Mouse (Mus musculus) layer of hippocampus, postnatal 36 days (tissue): Measurements from ENCODE around the gene Anapc13. TPM values are rescaled to one million over a fixed set of nuclear protein-coding genes. Genes with fewer than 3 reads are reported as not detected.

Source experiments
- DNase-seq, 2 experiments: peaks; one replicate each; pipeline ENCODE4 v3.0.0; 2022
- total RNA-seq, 2 experiments: library from RNA; stranded (reverse); gene quantifications; 2 replicates each; pipeline ENCODE4 v1.2.3; 2021

Gene Anapc13
- 100 to 1,000 TPM; 100 to 111 TPM for total RNA-seq

GRCm38 (mm10) chr9:102625983-102626838, at the start of gene Anapc13, which contains the start of gene Cep63:
TSS of gene Anapc13 (plus strand) at chr9:102626296.
TSS of gene Cep63 (minus strand) at chr9:102626534.
- DNase-seq = peak; percentile 98 to 99

- DNase-seq = no peak
These were observed 48.6 kb upstream of the Anapc13 start for GRCm38 (mm10) chr9:102577480-102577879.

GRCm38 (mm10) chr9:102581921-102582469, 44.1 kb upstream of the Anapc13 start:
- DNase-seq = no peak

- DNase-seq = no peak
These were observed 38.7 kb upstream of the Anapc13 start for GRCm38 (mm10) chr9:102587347-102587746.

- no peak for DNase-seq
These were observed 31.3 kb upstream of the Anapc13 start for GRCm38 (mm10) chr9:102594667-102595393.

- DNase-seq = no peak
These were observed 30.2 kb upstream of the Anapc13 start for GRCm38 (mm10) chr9:102595662-102596436.

GRCm38 (mm10) chr9:102601187-102601586, 24.9 kb upstream of the Anapc13 start:
- no peak for DNase-seq

GRCm38 (mm10) chr9:102601666-102602065, 24.4 kb upstream of the Anapc13 start:
- DNase-seq = no peak

- DNase-seq = no peak
These were observed 20.9 kb upstream of the Anapc13 start for GRCm38 (mm10) chr9:102605162-102605561.

GRCm38 (mm10) chr9:102607471-102607870, 18.6 kb upstream of the Anapc13 start:
- no peak for DNase-seq

GRCm38 (mm10) chr9:102609221-102609620, 16.9 kb upstream of the Anapc13 start:
- DNase-seq = no peak

- DNase-seq = no peak
These were observed 11.0 kb upstream of the Anapc13 start for GRCm38 (mm10) chr9:102615071-102615470.

GRCm38 (mm10) chr9:102616267-102616666, 9.8 kb upstream of the Anapc13 start:
- no peak for DNase-seq

GRCm38 (mm10) chr9:102621385-102621784, 4.7 kb upstream of the Anapc13 start:
- no peak for DNase-seq

- DNase-seq = no peak
These were observed 3.8 kb upstream of the Anapc13 start for GRCm38 (mm10) chr9:102622192-102622857.

- DNase-seq = no peak
These were observed 3.2 kb upstream of the Anapc13 start for GRCm38 (mm10) chr9:102622876-102623275.

- DNase-seq = no peak
These were observed 2.5 kb upstream of the Anapc13 start for GRCm38 (mm10) chr9:102623581-102623980.

GRCm38 (mm10) chr9:102625401-102625982, 604 bp upstream of the Anapc13 start:
- DNase-seq = no peak

GRCm38 (mm10) chr9:102626839-102627225, 736 bp downstream of the Anapc13 start:
- no peak for DNase-seq

- no peak for DNase-seq
These were observed 1.3 kb downstream of the Anapc13 start for GRCm38 (mm10) chr9:102627442-102627841.

GRCm38 (mm10) chr9:102629052-102629451, 3.0 kb downstream of the Anapc13 start:
- no peak for DNase-seq
